Mouse (Mus musculus): Measurements from ENCODE around the gene Rsph9. TPM values are rescaled to one million over a fixed set of nuclear protein-coding genes. Genes with fewer than 3 reads are reported as not detected.

Gene Rsph9
- polyA plus RNA-seq, 1 experiment: 37.2 TPM

DNA sequence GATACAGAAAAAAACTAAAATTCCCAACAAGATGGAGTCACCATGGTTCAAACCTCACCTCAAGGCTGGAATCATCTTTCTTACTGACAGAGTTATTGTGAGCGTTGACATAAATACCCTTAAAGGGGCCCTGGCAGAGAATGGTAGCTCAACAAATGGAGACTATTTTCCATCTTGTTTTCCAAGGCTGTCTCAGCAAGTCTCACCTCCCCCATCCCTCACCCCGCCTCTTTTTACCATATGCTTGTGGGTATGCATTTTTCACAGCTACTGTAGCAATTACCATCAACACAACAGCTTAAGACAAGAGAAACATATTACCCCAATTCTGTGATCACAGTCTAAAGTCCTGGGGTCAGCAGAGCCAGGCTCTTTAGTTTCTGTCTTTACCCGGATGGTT lies 60.6 kb downstream of the Rsph9 start:
- TF ChIP-seq CTCF (conservative IDR thresholded peaks at IDR 0.05; ENCODE audit: insufficient read depth, insufficient read length, low read depth, low read length) (no peak), POLR2A (IDR thresholded peaks at IDR 0.05; ENCODE audit: low read depth, low read length) (no peak)

DNA sequence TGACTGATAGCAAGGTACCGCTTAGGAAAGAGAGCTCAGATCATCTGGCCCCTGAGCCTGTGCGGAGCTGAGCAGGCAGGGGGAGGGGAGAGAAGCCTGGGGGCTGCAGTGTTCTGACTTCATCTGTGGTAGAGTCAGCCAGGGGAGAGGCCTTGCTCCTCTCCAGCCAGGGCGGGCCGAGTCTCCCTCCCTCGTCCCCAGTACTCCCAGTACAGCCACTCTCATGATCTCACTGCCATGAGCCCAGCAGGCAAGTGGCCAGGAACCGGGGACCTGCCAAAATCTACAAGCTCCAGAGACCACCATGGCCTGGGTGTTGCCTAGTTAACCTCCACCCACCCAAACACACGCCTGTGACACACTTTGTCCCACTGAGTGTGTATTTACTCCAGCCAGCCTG lies 62.4 kb downstream of the Rsph9 start:
- TF ChIP-seq CTCF (conservative IDR thresholded peaks at IDR 0.05; ENCODE audit: insufficient read depth, insufficient read length, low read depth, low read length) (no peak), POLR2A (IDR thresholded peaks at IDR 0.05; ENCODE audit: low read depth, low read length) (no peak)
- no peaks in the 10 kb centered on the region for H3K4me1 ChIP-seq (ENCODE audit: control insufficient read depth, insufficient read depth, low read length)
- no peak overlapping the region for H3K4me3 ChIP-seq (ENCODE audit: insufficient read depth, low read depth, low read length)
- H3K27me3 ChIP-seq (replicated peaks; ENCODE audit: control insufficient read depth, insufficient read depth, low read length): no peaks in the 10 kb centered on the region
- no peak for DNase-seq
- H3K36me3 ChIP-seq (ENCODE audit: control insufficient read depth, insufficient read depth, low read length): no peaks in the 10 kb centered on the region
- H3K27ac ChIP-seq (ENCODE audit: insufficient read depth, low read depth, low read length): no peak overlapping the region
- WGBS: 85% methylated on average over 7 of the region's 7 CpGs

More for the DNA sequence above, 60.6 kb downstream of the Rsph9 start:
- H3K27me3 ChIP-seq (replicated peaks; ENCODE audit: control insufficient read depth, insufficient read depth, low read length): no peaks in the 10 kb centered on the region
- H3K4me1 ChIP-seq (ENCODE audit: control insufficient read depth, insufficient read depth, low read length): no peaks in the 10 kb centered on the region
- no peak for DNase-seq
- H3K36me3 ChIP-seq (ENCODE audit: control insufficient read depth, insufficient read depth, low read length): no peaks in the 10 kb centered on the region
- H3K4me3 ChIP-seq (ENCODE audit: insufficient read depth, low read depth, low read length): no peak overlapping the region
- H3K27ac ChIP-seq (ENCODE audit: insufficient read depth, low read depth, low read length): no peak overlapping the region
- 80% methylated on average over 3 of the region's 3 CpGs for WGBS

DNA sequence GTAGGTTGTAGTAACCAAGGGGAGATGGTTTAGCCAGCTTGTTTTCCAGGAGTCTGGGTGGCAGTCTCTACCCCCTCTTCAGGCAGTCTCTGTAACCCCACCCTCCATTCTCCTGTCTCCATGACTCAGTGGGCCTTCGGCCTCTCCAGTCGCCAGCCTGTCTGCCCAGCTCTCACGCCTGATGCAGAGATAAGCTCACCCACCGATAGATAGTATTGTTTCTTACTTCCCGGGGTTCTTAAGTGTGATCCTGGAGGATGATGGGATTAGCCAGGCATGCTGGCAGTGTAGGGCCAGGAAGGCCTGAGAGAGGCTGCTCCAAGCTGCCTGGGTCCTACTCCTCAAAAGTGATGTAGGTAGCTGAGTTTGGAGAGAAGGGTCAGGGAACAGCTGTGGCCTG lies 63.0 kb downstream of the Rsph9 start:
- 82% methylated on average over 5 of the region's 5 CpGs for WGBS
- Histone ChIP-seq H3K27ac (ENCODE audit: insufficient read depth, low read depth, low read length) (no peak overlapping the region), H3K36me3 (ENCODE audit: control insufficient read depth, insufficient read depth, low read length) (no peaks in the 10 kb centered on the region), H3K4me1 (ENCODE audit: control insufficient read depth, insufficient read depth, low read length) (no peaks in the 10 kb centered on the region), H3K27me3 (replicated peaks; ENCODE audit: control insufficient read depth, insufficient read depth, low read length) (no peaks in the 10 kb centered on the region), H3K4me3 (ENCODE audit: insufficient read depth, low read depth, low read length) (no peak overlapping the region)
- no peak for DNase-seq
- TF ChIP-seq POLR2A (IDR thresholded peaks at IDR 0.05; ENCODE audit: low read depth, low read length) (no peak), CTCF (conservative IDR thresholded peaks at IDR 0.05; ENCODE audit: insufficient read depth, insufficient read length, low read depth, low read length) (no peak)

DNA sequence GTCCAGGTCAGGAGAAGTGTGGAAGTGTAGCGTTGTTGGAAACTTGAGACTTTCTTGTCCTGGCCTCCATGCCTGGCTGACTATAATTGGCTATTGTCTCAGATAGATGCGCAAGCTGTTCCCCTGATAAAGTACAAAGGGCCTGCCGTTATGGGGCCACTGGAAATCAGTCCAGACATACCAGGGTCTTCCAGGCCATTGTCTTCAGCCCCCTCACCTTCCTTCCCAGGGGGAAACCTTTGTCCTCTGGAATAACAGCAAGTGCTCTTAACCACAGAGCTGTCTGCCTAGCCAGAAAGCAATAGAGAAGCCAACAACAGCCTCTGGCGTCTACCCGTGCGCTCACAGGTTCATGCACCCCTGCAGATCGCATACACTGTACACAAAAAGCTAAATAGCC lies 63.6 kb downstream of the Rsph9 start:
- Histone ChIP-seq H3K4me1 (ENCODE audit: control insufficient read depth, insufficient read depth, low read length) (no peaks in the 10 kb centered on the region), H3K4me3 (ENCODE audit: insufficient read depth, low read depth, low read length) (no peak overlapping the region), H3K27ac (ENCODE audit: insufficient read depth, low read depth, low read length) (no peak overlapping the region), H3K27me3 (replicated peaks; ENCODE audit: control insufficient read depth, insufficient read depth, low read length) (no peaks in the 10 kb centered on the region), H3K36me3 (ENCODE audit: control insufficient read depth, insufficient read depth, low read length) (no peaks in the 10 kb centered on the region)
- DNase-seq: no peak
- WGBS: 75% methylated on average over 7 of the region's 7 CpGs
- TF ChIP-seq POLR2A (IDR thresholded peaks at IDR 0.05; ENCODE audit: low read depth, low read length) (no peak), CTCF (conservative IDR thresholded peaks at IDR 0.05; ENCODE audit: insufficient read depth, insufficient read length, low read depth, low read length) (no peak)

DNA sequence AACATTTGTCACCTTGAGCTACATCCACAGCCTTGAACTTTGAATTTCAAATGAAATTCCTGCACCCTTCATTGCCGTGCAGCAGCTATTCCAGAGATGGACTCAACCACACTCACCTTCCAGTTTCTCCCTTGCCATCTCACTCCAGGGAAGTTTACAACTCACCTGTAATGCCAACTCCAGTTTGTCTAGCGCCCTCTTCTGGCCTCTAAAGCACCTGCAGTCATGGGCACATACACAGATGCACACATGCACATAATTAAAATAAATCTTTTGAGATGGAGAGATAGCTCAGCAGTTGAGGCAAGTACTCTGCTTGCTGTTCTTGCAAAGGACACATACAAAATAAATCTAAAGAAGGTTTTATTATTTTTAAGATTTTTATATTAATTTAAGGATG lies 65.0 kb downstream of the Rsph9 start:
- 72% methylated on average over 2 of the region's 2 CpGs for WGBS
- no peaks in the 10 kb centered on the region for H3K27me3 ChIP-seq (replicated peaks; ENCODE audit: control insufficient read depth, insufficient read depth, low read length)
- no peak overlapping the region for H3K27ac ChIP-seq (ENCODE audit: insufficient read depth, low read depth, low read length)
- no peak overlapping the region for H3K4me3 ChIP-seq (ENCODE audit: insufficient read depth, low read depth, low read length)
- no peak for DNase-seq
- H3K36me3 ChIP-seq (ENCODE audit: control insufficient read depth, insufficient read depth, low read length): no peaks in the 10 kb centered on the region
- H3K4me1 ChIP-seq (ENCODE audit: control insufficient read depth, insufficient read depth, low read length): no peaks in the 10 kb centered on the region
- TF ChIP-seq POLR2A (IDR thresholded peaks at IDR 0.05; ENCODE audit: low read depth, low read length) (no peak), CTCF (conservative IDR thresholded peaks at IDR 0.05; ENCODE audit: insufficient read depth, insufficient read length, low read depth, low read length) (no peak)

DNA sequence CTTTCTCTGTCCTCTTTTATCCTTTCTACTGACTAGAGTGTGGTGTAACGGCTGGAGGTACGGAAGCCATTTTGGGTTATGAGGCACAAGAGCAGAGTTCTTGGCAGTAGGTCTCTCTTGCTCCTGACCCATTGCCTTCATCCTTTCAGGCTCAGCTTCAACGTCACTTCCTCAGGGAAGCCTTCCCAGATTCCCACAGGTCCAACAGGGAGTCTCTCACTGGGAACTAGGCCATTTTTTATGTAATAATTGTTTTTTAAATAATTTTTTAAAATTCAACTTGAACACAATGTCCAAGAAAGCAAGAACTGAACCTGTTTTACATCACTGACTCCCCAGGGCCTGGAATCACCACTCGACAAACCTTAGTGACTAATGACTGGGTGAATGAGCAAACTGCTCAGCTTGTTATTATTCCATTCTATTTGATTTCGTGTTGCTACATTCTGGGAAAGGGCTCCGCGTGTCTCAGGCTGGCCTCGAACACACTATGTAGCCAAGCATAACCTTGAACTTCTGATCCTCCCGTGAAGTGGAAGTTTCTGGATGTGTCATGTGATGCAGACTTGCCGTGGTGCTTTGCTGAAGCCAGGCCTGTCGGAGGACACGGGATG lies 66.0 kb downstream of the Rsph9 start:
- no peak overlapping the region for H3K27ac ChIP-seq (ENCODE audit: insufficient read depth, low read depth, low read length)
- no peaks in the 10 kb centered on the region for H3K36me3 ChIP-seq (ENCODE audit: control insufficient read depth, insufficient read depth, low read length)
- TF ChIP-seq POLR2A (IDR thresholded peaks at IDR 0.05; ENCODE audit: low read depth, low read length) (no peak), CTCF (conservative IDR thresholded peaks at IDR 0.05; ENCODE audit: insufficient read depth, insufficient read length, low read depth, low read length) (no peak)
- no peaks in the 10 kb centered on the region for H3K27me3 ChIP-seq (replicated peaks; ENCODE audit: control insufficient read depth, insufficient read depth, low read length)
- 89% methylated on average over 12 of the region's 12 CpGs for WGBS
- H3K4me1 ChIP-seq (ENCODE audit: control insufficient read depth, insufficient read depth, low read length): no peaks in the 10 kb centered on the region
- no peak for DNase-seq
- H3K4me3 ChIP-seq (ENCODE audit: insufficient read depth, low read depth, low read length): no peak overlapping the region

DNA sequence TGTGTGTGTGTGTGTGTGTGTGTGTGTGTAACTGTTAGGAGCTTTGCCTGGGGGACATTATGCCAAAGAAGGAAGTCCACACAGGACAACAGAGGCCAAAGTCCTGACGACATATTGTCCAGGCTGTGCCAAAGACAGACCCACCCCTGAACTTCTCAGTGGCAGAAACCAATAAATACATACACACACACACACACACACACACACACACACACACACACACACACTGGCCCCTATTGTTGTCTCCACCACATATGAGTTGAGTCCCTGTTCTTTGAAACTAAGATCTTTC lies 67.8 kb downstream of the Rsph9 start:
- Histone ChIP-seq H3K36me3 (ENCODE audit: control insufficient read depth, insufficient read depth, low read length) (no peaks in the 10 kb centered on the region), H3K4me3 (ENCODE audit: insufficient read depth, low read depth, low read length) (no peak overlapping the region), H3K27ac (ENCODE audit: insufficient read depth, low read depth, low read length) (no peak overlapping the region), H3K27me3 (replicated peaks; ENCODE audit: control insufficient read depth, insufficient read depth, low read length) (no peaks in the 10 kb centered on the region), H3K4me1 (ENCODE audit: control insufficient read depth, insufficient read depth, low read length) (no peaks in the 10 kb centered on the region)
- TF ChIP-seq POLR2A (IDR thresholded peaks at IDR 0.05; ENCODE audit: low read depth, low read length) (no peak), CTCF (conservative IDR thresholded peaks at IDR 0.05; ENCODE audit: insufficient read depth, insufficient read length, low read depth, low read length) (no peak)
- WGBS: 50% methylated on average over 1 of the region's 1 CpGs
- DNase-seq: no peak

Data from kidney, adult 2 months (tissue).